Mouse (Mus musculus) heart, postnatal 25 days (tissue): Measurements from ENCODE around the gene Aplf. TPM values are rescaled to one million over a fixed set of nuclear protein-coding genes. Genes with fewer than 3 reads are reported as not detected.
"Not testable (repeated sequence)": the region's sequence is repeated elsewhere in the genome, so short reads cannot be mapped to it uniquely, and the experiment has no call there.

Source experiments
- DNase-seq: peaks from one replicate; pipeline ENCODE4 v3.0.0; 2022; ENCODE audit warnings: low spot score
- intact Hi-C: fragments of 180-260 bp; cut with DNase I; formaldehyde crosslinking; loops from one replicate; pipeline ENCODE4 v1.15.1; 2025
- total RNA-seq, 2 experiments: library from RNA; stranded (reverse); gene quantifications; 2 replicates each; pipeline ENCODE4 v1.2.3; 2021

Gene Aplf
- total RNA-seq, 2 experiments from 2014 or later, result 2.3 to 2.6 TPM

- DNase-seq, result no peak
- intact Hi-C loops, result no loop called here
These were observed 33.8 kb downstream of the Aplf start for GRCm38 (mm10) chr6:87638134-87638660.

GRCm38 (mm10) chr6:87632176-87632575, 39.8 kb downstream of the Aplf start:
- DNase-seq, result no peak
- intact Hi-C loops, result no loop called here

- intact Hi-C loops, result not testable (repeated sequence)
These were observed 43.1 kb downstream of the Aplf start for GRCm38 (mm10) chr6:87628936-87629335.

GRCm38 (mm10) chr6:87623151-87623550, 48.8 kb downstream of the Aplf start:
- intact Hi-C loops, result no loop called here
- DNase-seq, result no peak

More at GRCm38 (mm10) chr6:87628936-87629335, 43.1 kb downstream of the Aplf start:
- DNase-seq, result not testable (repeated sequence)

GRCm38 (mm10) chr6:87621281-87621680, 50.7 kb downstream of the Aplf start:
- intact Hi-C loops, result no loop called here
- peak; percentile 10 for DNase-seq

- no peak for DNase-seq
- intact Hi-C loops, result no loop called here
These were observed 54.0 kb downstream of the Aplf start for GRCm38 (mm10) chr6:87618021-87618420.

- intact Hi-C loops, result no loop called here
- no peak for DNase-seq
These were observed 56.3 kb downstream of the Aplf start for GRCm38 (mm10) chr6:87615696-87616083.

GRCm38 (mm10) chr6:87614794-87615695, 56.9 kb downstream of the Aplf start:
- intact Hi-C loops, result loop anchor here (5.0 kb wide), 1 partner anchor 52 kb away; no protein-coding TSS in a partner anchor

GRCm38 (mm10) chr6:87599825-87600224, 72.2 kb downstream of the Aplf start:
- intact Hi-C loops, result no loop called here
- no peak for DNase-seq

More at GRCm38 (mm10) chr6:87614794-87615695, 56.9 kb downstream of the Aplf start:
- DNase-seq, result no peak

GRCm38 (mm10) chr6:87597116-87597833, 74.7 kb downstream of the Aplf start:
- no peak for DNase-seq
- intact Hi-C loops, result no loop called here

- intact Hi-C loops, result no loop called here
These were observed 77.8 kb downstream of the Aplf start for GRCm38 (mm10) chr6:87594188-87594587.

GRCm38 (mm10) chr6:87590394-87591281, 81.4 kb downstream of the Aplf start, which contains the start of gene Prokr1:
TSS of gene Prokr1 (minus strand) at chr6:87590743.
- intact Hi-C loops, result no loop called here
- DNase-seq, result no peak

More at GRCm38 (mm10) chr6:87594188-87594587, 77.8 kb downstream of the Aplf start:
- DNase-seq, result no peak

- DNase-seq, result no peak
- intact Hi-C loops, result no loop called here
These were observed 82.1 kb downstream of the Aplf start for GRCm38 (mm10) chr6:87589718-87590393.

- DNase-seq, result no peak
- intact Hi-C loops, result no loop called here
These were observed 88.0 kb downstream of the Aplf start for GRCm38 (mm10) chr6:87583991-87584390.

GRCm38 (mm10) chr6:87583183-87583611, 88.8 kb downstream of the Aplf start:
- intact Hi-C loops, result no loop called here
- DNase-seq, result no peak

- intact Hi-C loops, result no loop called here
These were observed 89.5 kb downstream of the Aplf start for GRCm38 (mm10) chr6:87582456-87582855.

GRCm38 (mm10) chr6:87581581-87581980, 90.4 kb downstream of the Aplf start:
- intact Hi-C loops, result no loop called here
- no peak for DNase-seq

More at GRCm38 (mm10) chr6:87582456-87582855, 89.5 kb downstream of the Aplf start:
- DNase-seq, result peak; percentile 34

GRCm38 (mm10) chr6:87581071-87581470, 90.9 kb downstream of the Aplf start:
- intact Hi-C loops, result no loop called here
- DNase-seq, result no peak
